Mouse (Mus musculus) liver, embryonic 14.5 days (tissue): ENCODE data around the gene Serinc3.

Experiments
- CTCF ChIP-seq: IDR thresholded peaks from 2 replicates; pipeline ENCODE4 v1.5.1; 2016; ENCODE audit warnings: antibody characterized with exemption, low read depth, control low read depth
- EP300 ChIP-seq: IDR thresholded peaks from 2 replicates; pipeline ENCODE4 v1.6.1; 2016; ENCODE audit warnings: antibody characterized with exemption, low read depth

DNA sequence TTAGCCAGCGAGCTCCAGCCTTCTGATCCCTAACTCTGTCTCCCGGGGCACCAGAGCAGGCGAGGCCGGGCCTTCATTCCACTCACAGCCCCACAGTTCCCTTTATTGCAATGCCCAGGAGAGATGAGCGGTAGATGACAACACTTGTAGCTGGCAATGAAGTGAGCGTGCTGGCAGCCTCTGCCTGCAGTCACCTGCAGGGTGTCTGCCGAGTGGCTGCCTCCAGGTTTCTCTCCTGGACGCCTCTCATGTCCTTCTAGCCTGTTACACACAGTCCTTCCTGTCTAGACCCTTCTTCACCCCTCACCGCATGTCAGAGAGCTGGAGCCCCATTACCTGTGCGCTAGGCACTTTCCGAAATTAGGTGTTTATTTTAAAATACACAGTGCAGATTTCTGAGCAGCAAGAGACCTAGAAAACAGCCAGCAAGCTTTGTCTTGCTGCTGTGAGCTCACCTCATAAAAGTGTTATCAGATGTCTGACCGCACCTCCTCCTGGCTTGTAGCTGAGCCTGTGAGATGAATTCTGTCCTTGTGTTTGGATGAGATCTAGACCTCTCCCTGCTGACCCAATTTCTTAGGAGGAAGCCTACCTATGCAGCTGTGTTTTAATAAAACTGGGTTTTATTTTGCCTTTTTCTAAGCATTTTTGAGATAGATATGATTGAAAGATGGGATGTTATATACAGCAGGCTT lies 35.5 kb downstream of the Serinc3 start:
- no peak for TF ChIP-seq CTCF
- TF ChIP-seq EP300 = no peak
